Mouse (Mus musculus) gastrocnemius, postnatal 14 days (tissue): ENCODE data around the gene Dlg2. TPM values are rescaled to one million over a fixed set of nuclear protein-coding genes. Genes with fewer than 3 reads are reported as not detected.

Experiments
- DNase-seq: peaks from one replicate; pipeline ENCODE4 v3.0.0; 2021; ENCODE audit warnings: mixed read lengths
- intact Hi-C: fragments of 180-260 bp; cut with DNase I; formaldehyde crosslinking; loops from one replicate; pipeline ENCODE4 v1.15.1; 2025; ENCODE audit warnings: low total_unique reads
- total RNA-seq, 2 experiments: library from RNA; stranded (reverse); gene quantifications; 2 replicates each; pipeline ENCODE4 v1.2.3; 2021

The Dlg2 gene
- total RNA-seq, 2 experiments from 2014 or later: 0.51 to 0.69 TPM

DNA sequence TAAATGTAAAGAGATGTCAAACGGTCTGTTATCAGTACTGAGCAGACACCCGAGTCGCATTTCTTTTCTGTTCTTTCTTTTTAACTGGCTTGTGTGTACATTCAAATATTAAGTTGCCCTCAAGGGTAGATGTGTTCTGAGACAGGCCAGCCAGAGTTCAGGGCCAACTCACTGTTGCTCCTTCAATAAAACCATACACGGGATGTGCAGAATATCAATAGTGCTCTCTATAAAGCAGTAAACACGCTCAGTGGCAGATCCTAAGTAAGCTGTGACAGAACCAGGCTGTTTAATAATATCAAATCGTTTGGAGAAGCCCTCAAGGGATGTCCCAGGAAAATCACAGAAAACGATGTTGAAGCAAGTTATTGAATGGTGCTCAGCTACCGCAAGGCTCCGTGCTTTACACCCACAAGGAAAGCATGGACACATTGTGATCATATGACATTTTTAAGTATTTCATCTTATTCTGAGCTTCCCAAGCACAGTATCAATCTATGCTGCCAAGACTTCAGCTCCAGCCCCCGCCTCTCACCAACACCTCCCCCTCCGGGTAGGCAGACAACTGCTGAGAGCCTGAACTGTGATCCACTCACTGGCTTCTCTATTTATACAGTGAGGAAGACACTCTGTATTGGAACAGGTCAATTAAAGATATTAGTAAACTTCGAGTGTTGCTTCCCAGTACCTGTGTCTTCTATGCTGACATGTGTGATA, 1458.6 kb downstream of the Dlg2 start:
- intact Hi-C loops: no loop called here
- no peak for DNase-seq

DNA sequence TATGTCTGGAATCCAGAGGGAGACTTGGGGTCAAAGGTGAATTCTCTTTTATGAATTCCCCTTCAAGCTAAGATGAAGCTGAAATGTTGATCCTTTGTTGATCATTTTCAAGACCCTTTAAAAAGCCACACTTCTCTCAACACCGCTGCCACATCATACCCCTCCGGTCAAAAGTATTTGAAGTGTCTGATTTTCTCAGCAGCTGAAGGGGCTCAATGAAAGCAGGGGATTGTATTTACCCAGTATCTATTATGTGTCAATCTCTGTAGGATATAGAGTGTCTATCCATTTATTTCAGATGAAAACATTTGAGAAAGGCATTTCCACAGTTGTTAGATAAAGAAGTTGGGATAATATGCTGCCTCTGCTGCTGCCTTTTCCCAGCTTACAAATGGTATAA, 1459.7 kb downstream of the Dlg2 start:
- intact Hi-C loops: no loop called here
- DNase-seq: no peak

DNA sequence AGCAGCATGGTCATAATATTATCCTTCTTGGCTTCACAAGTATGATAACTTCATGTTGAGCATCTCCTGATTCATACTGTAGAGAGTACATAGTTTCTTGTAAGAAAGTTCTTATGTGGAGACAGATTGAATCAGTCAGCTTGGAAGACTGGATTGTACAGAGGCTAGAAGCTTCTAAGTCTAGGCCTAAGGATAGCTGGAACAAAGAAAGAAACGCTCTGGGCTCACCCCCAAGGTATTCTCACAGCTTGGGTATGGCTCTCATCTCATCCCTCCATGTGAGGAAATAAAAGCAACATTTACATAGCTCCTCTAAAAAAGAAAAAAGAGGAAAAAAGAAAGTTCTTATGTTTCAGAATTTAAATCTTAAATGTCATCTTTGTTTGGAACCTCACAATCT, 1466.8 kb downstream of the Dlg2 start:
- intact Hi-C loops: no loop called here
- DNase-seq: no peak

DNA sequence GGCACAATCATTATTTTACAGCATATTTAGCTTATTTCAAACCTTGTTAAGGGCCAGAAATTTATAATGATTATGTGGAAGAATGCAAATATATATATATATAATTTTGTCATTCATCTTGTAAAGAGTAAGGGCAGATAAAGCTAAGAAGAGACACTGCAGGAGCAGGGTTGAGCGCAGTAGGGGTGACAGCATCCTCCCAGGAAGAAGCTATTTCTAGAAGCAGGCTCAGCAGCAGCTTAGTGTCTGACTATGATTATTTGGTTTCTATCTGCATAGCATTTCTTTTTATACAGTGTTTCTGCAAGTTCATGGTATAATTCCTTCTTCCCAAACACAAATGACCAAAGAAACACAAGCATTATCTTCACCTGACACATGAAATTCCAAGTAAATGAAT, 1479.1 kb downstream of the Dlg2 start:
- intact Hi-C loops: no loop called here
- DNase-seq: no peak

DNA sequence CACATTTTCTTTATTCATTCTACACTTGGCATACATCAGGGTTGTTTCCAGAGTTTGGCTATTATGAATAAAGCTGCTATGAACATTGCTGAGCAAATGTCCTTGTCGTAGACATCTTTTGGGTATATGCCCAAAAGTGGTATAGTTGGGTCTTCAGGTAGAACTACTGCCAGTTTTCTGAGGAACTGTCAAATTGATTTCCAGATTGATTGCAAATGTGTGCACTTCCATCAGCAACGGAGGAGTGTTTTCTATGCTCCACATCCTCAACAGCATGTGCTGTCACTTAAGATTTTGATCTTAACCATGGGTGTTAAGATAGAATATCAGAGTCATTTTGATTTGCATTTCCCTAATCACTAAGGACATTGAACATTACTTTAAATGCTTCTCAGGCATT, 1486.5 kb downstream of the Dlg2 start:
- DNase-seq: no peak
- intact Hi-C loops: no loop called here

DNA sequence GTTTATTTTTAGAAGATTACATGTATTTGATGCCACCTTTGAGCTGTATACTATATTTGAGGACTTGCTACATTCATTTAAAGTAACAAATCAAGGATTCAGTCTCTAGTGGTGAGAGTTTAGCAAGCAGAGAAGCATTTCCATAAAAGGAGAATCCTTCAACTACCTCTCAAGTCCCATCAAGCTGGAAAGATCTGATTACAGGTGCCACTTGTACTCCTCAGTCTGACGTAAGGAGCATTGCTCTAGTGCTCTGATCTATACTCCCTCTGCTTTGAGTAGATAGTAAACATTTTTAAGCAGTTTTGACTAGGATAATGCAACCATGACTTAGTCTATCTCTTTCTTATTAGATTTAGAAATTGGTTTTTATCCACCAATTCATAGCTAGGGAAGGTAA, 1496.5 kb downstream of the Dlg2 start:
- no peak for DNase-seq
- intact Hi-C loops: no loop called here

DNA sequence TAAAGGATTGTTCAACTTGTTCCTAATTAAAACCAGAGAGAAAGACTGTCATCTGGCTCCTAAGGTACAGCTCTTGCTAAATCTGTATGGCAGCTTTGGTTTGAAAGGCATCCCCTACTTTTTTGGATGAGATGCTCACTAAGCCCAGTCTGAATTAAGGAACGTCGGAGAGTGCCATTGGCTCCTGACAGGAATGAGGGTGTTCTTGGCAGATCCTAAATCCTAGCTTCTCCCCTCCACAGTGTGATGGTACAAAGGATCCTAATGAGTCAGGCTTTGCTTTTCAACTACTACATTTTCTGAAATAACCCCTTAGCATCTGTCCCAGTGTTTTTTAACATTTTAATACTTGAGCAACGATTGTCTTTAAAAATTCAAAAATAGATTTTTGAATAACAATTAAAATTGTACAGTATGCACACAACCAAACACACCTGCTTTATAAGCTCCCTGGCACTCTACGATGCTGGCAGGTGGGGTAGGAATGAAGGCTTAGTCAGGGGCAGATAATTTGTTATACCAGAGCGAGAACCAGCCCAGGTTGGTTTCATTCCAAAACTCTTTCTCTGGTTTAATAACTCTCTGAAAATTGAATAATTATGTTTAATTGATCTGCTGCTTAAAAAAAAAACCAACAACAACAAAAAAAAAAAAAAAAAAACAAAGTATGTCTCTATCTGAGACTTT, 1527.4 kb downstream of the Dlg2 start:
- no peak for DNase-seq
- intact Hi-C loops: no loop called here

DNA sequence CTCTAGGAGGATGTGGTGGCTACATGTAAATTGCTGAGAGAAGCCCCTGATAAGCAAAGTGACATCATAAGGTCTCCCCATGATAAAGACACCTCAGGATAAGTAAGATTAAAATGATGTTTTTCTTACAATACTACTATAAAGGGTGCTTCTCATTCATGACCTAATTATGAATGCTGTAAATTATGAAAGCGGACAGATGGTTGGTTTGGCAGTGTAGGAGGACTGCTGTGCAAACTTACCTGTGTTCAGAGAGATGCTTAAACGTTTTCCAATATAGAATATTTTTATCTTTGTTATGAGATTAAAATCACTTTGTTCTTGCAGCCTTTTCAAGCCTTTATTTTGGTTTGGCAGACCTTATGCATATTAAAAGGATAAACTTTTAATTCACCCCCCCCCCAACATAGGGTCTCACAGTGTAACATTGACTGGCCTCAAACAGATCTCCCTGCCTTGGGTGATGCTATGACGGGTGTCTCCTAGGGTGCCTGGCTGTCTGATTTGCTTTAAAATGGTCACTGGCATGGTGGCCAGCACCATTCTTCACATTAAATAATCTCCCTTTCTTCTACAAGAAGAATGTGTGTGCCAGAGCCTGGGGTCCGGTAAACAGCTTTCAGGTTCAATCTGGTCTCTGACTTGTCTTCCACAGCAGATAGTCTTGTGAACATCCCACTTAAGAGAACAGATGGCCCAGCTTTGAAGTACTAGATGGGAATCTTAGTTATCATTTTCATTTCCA, 1529.4 kb downstream of the Dlg2 start:
- intact Hi-C loops: no loop called here
- no peak for DNase-seq

DNA sequence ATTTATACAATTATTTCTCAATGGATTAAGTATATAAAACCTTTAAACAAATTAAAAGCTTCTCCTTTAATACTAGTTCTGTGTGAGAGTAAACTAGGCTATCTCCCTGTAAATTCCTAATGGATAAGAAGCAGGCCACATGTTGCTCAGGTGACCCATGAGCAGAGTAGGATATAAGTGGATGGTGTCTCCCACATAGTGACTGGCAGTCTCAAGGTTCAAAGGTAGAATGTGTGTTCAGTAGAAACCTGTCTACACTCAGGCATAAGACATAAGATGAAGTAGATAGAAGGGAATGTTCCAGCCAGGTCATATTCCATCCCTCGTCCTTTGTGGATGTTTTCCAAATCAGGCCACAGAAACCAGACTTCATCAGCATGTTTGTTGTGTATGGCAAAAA, 1532.2 kb downstream of the Dlg2 start:
- no peak for DNase-seq
- intact Hi-C loops: no loop called here

DNA sequence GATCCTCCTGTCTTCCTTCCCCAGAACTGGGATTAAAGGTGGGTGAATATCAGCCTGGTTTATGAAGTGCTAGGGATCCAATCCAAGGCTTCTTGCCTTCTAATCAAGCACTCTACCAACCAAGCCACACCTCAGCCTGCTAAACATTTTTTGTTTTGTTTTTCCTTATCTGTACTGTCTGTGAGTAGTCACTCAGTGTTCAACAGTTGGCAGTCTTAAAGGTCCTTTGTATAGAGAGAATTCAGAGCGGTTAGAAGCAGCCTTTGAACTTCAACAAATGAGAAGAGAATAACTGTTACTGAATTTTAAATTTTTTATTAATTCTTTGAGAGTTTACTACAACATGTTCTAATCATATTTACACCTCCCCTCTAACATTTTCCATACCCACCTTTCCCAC, 1548.5 kb downstream of the Dlg2 start:
- intact Hi-C loops: no loop called here
- DNase-seq: no peak

DNA sequence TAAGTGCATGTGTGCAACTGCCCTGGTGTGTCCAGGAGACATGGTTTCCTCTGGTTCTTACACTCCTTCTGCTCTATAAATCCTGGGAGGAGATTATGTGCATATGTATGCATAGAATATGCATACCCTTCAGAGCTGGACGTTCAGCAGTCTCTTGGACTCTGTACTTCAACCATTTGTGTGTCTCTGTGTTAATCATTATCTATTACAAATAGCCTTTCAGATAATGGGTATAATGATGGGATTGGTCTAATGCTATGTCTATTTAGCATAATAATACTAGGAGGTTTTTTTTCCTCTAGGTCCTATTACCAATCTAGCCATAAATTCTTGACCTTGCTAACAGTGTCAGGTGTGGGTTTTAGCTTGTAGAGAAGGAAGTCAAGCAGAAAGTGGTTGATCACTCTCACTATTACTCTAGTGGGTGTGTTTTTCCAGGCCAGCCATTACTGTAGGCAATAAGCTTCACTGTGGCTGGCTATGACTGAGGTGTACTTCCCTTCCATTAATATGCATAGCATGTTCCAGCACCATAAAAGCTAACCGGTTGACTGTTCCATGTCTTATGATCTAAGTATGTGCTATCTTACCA, 1549.1 kb downstream of the Dlg2 start:
- intact Hi-C loops: no loop called here
- DNase-seq: no peak

DNA sequence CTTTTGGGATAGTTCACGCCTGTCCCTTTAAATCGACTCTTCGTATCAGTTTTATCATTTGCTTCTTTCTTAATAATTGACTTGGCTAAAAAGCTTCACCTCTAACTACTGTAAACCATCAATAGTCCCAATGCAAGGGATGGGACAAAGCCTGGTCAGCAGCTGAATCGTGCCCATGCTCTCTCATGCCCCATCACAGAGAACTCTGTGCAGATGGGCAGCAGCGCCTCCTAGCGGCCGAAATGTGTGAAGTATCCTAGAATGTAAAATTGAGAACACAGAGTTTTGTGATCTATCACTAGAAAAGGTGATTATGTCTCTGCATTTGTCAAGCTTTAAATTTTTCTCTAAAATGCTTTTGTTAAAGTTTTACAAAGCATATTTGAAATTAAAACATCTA, 1550.6 kb downstream of the Dlg2 start:
- intact Hi-C loops: no loop called here
- peak; percentile 23 for DNase-seq

DNA sequence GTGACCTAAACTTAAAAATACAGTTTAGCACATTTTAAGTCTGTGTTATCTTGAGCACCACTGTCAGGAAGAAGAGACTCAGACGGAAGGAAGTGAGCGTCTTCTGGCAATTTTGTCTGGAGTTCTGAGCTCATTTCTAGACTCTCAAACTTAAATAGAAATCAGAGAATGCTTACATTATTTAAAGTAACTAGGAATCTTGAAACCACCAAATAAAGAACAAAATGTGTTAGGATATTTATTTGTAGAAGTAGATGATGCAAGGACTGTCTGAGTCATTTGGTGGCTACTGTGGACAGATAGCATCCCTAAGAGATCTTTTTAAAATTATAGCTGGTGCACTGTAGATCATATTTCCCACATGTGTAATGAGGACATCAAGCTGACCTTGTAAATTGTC, 1557.8 kb downstream of the Dlg2 start:
- no peak for DNase-seq
- intact Hi-C loops: no loop called here

DNA sequence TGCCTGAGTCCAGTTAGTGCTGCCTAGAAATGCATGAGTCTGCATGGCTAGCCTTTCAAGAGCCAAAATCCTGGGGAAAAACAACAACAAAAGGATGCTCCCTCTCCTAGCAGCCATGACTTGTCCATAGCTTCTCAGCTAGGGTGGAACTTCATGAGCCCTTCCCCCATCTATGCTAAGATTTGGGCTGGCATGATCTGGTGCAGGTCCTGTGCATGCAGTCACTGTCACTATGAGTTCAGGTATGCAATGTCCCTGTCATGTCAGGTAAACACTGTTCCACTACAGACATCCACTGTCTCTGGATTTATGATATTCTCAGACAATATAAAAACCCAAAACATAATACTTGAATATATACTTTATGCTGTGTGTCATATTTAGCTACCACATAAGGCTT, 1563.7 kb downstream of the Dlg2 start:
- intact Hi-C loops: no loop called here
- DNase-seq: no peak

DNA sequence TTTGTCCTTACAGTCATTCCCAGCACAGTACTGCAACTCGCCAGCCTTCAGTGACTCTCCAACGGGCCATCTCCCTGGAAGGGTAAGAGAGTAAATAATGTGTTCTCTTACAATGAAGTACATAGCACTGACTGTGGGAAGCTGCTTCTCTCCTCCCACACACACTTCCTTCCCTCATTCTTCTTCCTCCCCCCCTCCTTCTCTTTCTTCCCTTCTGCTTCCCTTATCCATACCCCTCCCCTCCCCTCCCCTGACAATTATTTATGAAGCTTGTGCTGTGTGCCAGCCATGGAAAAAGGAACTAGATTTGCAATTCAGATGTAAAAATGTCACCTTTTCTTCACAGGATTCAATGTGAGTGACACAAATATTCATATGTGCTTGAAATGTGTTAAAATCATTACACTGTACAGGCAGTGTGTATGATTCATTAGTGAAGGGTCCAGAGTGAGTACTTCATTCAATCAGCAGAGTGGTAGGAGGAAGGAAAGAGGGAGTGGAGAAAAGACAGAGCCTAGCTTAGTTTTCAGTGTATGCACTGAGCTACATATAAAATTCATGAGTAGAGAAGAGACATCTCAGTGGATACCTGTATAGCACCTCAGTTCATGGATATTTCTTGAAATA, 1564.4 kb downstream of the Dlg2 start:
- DNase-seq: no peak
- intact Hi-C loops: no loop called here

DNA sequence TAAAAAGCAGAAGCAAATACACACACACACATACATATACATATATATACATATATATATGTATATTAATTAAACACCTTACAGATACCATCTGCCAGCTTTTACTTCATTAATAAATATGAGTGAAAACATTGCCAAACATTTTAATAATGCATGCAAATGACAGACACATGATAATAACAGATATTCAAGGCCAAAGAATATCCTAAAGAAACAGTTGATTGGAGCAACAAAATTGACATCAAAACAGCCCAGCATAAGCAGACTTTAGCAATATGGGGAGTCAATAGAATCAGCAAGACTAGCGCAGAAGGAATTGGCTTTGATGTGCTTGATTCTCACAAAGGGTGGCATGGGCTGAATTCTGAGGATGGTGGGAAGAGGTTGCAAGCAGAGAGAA, 1568.5 kb downstream of the Dlg2 start:
- intact Hi-C loops: no loop called here
- no peak for DNase-seq

DNA sequence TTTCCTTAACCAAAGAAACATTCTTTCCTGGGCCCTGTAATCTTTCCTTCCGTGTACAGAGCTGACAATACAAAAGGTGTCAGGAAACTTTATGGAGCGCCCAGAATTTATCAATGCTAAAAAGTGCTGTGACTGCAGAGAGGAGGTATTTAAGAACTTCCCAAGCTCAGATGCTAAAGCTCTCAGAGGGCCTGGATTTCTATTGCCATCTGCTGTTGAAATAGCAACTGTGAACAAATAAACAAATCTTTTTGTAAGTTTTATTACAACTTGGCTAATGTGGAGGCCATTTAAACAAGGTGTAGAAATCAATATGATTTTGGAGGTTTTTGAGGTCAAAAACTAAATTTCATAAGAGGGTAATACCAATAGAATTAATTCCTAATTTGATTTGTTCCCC, 1570.8 kb downstream of the Dlg2 start:
- no peak for DNase-seq
- intact Hi-C loops: no loop called here

DNA sequence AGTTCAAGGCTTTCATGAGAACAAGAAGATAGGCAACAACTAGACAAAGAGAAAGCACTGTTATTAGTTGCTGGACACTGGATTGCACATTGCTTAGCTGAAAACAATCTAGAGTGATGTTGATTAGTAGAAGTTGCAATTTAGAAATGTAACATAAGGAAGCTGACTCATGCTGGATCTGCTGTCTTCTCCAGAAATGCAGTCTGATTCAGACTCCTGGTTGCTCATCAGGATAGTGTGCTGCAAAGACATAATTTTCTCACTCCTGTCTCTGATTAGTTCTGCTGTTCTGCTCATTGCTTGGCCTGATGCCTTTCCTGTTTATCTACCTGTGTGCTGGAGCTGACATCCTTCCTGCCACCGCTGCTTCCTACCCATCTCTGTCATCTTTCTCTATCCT, 1572.4 kb downstream of the Dlg2 start:
- intact Hi-C loops: no loop called here
- DNase-seq: no peak

DNA sequence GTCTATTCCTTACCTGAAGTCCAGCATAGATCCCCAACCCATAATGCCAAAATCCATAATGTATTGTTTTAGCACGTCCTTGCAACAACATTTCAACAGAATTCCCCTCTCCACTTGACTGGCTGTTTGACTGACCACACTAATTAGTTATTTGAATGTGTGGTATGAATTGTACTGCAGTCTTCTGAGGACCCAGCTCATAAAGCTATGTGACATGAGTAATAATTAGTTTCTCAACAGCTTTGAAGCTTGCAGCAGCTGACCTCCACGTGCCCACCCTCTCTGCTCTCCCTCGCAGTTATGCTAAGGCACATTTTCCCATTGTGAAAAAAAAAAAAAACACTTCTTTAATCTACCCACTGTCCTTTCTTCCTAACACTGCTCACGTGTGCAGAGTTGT, 1590.4 kb downstream of the Dlg2 start:
- DNase-seq: no peak
- intact Hi-C loops: no loop called here

DNA sequence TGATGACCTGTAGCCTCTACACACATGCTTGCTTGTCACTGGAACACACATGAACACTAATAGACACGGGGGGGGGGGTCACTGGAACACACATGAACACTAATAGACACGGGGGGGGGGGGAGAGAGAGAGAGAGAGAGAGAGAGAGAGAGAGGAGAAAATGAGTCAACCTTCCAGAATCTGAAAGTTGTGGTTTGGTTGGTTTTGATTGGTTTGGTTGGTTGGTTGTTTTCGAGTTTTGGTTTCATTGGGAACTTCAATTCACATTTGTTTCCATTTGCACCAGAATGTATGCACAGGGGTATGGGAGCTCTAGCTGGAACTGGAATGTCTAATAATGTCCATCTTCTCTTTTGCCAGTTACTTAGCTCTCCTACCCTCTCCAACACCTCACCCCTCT, 1611.0 kb downstream of the Dlg2 start:
- DNase-seq: no peak
- intact Hi-C loops: no loop called here
